Mouse (Mus musculus): ENCODE measurements at regions not wholly inside any gene's neighbourhood (a gene's known extent, or its start where the extent isn't known, plus 50 kb on each side); places are given as distances from the start of the nearest gene placed in this dataset.

DNA sequence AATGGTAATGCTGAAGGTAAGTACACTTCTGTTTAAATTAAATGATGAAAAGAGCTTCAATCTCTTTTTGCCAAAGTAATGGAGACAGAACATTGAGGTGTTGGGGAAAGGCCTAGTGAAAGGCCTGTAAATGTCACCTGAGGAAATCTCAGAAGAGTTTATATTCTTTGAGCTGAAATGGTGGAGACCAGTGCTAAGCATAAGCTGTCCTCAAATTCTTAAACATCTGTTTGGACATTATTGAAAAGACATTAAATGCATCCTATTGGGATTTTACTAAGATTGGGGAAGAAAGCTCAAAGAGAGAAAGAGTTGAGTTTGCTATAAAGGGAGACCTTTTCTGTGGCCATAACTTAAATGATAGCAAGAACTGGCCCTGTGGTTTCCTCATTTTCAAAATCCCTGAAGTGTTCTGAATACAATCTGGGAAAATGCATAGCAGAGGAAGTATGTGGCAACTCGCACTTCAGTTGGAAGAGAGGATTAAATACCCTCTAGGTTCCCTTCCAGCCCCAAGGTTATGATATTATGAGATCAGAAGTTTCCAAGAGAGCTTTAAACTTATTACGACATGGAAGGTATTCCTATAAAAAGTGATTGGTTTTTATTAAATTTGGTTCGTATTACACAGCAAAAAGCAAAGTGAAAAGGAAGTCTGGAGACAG lies 492.3 kb downstream of the 1190002N15Rik start:
- no peaks in the 10 kb centered on the region for H3K36me3 ChIP-seq (ENCODE audit: insufficient read depth, low read length)
- no peaks in the 10 kb centered on the region for H3K4me1 ChIP-seq (replicated peaks; ENCODE audit: insufficient read depth, low read length)
- H3K4me2 ChIP-seq (ENCODE audit: low read length), result no peak overlapping the region
- no peak for TF ChIP-seq CTCF (IDR thresholded peaks at IDR 0.05; ENCODE audit: low read depth)
- H3K9ac ChIP-seq (ENCODE audit: low read depth, low read length), result no peak overlapping the region
- no peaks in the 10 kb centered on the region for H3K9me3 ChIP-seq (replicated peaks; ENCODE audit: low read length)
- WGBS, result 77% methylated on average over 3 of the region's 3 CpGs
- H3K27me3 ChIP-seq (ENCODE audit: insufficient read depth, low read length), result no peaks in the 10 kb centered on the region
- no peak for DNase-seq (ENCODE audit: low spot score)
- H3K27ac ChIP-seq, result no peak overlapping the region
- ATAC-seq (replicated peaks; ENCODE audit: low FRiP score, low read depth), result no peak
- H3K4me3 ChIP-seq (replicated peaks; ENCODE audit: low read depth, low read length), result no peak overlapping the region

DNA sequence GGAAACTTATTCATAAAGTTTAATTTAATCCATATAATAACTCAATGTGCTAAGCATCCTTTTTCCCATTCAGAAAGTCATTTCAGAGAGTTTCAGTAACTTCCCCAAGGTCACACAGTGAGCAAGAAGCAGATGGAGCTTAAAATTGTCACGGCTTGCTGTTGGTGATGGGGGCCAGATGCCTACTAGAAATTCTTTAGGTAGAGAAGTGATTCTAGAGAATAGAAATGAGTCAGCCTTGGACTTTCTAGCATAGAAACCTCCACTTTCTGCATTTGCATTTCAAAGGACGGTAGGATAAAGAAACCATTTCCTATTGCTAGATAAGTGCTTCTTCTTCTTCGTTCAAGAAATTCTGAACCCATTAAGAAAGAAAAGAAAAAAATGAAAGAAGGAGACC lies 514.1 kb downstream of the 1190002N15Rik start:
- no peak overlapping the region for H3K4me3 ChIP-seq (replicated peaks; ENCODE audit: low read depth, low read length)
- TF ChIP-seq CTCF (IDR thresholded peaks at IDR 0.05; ENCODE audit: low read depth), result no peak
- H3K9me3 ChIP-seq (replicated peaks; ENCODE audit: low read length), result no peaks in the 10 kb centered on the region
- no peak overlapping the region for H3K9ac ChIP-seq (ENCODE audit: low read depth, low read length)
- H3K27ac ChIP-seq, result no peak overlapping the region
- 61% methylated on average over 3 of the region's 3 CpGs for WGBS
- no peak overlapping the region for H3K4me2 ChIP-seq (ENCODE audit: low read length)
- no peaks in the 10 kb centered on the region for H3K4me1 ChIP-seq (replicated peaks; ENCODE audit: insufficient read depth, low read length)
- no peaks in the 10 kb centered on the region for H3K27me3 ChIP-seq (ENCODE audit: insufficient read depth, low read length)
- DNase-seq (ENCODE audit: low spot score) (no peak), ATAC-seq (replicated peaks; ENCODE audit: low FRiP score, low read depth) (no peak)
- no peaks in the 10 kb centered on the region for H3K36me3 ChIP-seq (ENCODE audit: insufficient read depth, low read length)

DNA sequence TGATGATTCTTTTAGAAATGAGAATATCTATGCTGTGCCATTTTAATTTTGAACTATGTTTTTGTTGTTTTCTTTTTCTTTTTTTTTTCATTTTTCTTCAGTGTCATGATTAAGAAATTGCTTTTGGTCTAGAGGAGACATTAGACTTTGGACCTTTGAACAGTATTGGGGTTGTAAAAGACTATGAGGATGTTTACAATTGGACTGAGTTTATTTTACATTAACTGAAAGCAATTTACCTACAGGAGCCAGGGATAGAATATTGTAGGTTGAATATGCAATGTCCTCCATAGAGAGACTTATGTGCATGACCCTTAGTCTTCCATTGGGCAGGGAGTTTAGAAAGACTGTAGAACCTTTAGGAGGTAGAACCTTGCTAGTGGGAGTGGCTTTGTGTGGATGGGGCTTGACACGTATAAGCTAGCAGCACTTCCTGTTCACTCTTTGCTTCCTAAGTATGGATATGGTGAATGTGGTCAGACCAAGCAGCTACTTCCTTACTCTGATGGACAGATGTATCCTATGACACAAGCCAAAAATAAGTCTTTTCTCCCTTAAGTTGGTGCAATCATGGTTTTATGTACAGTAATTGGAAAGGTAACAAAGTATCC lies 516.5 kb downstream of the 1190002N15Rik start:
- no peaks in the 10 kb centered on the region for H3K27me3 ChIP-seq (ENCODE audit: insufficient read depth, low read length)
- H3K36me3 ChIP-seq (ENCODE audit: insufficient read depth, low read length), result no peaks in the 10 kb centered on the region
- no peaks in the 10 kb centered on the region for H3K9me3 ChIP-seq (replicated peaks; ENCODE audit: low read length)
- DNase-seq (ENCODE audit: low spot score), result no peak
- no peak overlapping the region for H3K4me3 ChIP-seq (replicated peaks; ENCODE audit: low read depth, low read length)
- 81% methylated on average over 1 of the region's 1 CpGs for WGBS
- TF ChIP-seq CTCF (IDR thresholded peaks at IDR 0.05; ENCODE audit: low read depth), result no peak
- H3K27ac ChIP-seq, result no peak overlapping the region
- no peak overlapping the region for H3K9ac ChIP-seq (ENCODE audit: low read depth, low read length)
- H3K4me2 ChIP-seq (ENCODE audit: low read length), result no peak overlapping the region
- no peaks in the 10 kb centered on the region for H3K4me1 ChIP-seq (replicated peaks; ENCODE audit: insufficient read depth, low read length)
- no peak for ATAC-seq (replicated peaks; ENCODE audit: low FRiP score, low read depth)

DNA sequence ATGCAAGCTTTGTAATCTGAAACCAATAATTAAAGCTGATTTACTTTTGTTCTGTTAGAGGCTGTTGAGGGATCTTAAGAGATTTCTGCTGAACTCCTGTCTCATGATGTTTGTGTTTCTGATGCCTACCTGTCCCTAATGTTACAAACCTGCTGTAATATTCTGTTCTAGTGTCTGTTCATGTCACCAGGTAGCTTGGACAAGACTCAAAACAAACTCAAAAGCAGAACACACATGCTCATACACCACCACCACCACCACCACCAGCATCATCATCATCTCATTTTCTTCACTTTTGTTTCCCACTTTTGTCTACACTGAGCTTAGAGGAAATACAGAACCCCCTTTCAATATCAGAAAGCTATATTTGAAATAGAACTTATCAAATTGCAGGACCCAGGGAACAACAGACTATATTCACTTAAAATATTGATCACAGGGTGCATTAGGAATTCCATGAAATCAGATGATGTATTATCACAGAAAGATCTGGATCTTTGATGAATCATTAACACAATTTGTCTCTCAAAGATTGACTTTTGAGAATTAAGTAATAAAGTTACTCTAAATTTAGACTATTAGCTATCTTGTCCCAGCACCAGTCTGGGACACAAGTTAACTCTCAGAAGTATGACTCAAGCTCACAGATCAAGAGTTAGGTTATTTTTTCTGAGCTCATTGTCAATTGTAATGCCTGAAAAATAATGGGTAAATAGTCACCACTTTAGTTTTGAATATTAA lies 521.0 kb downstream of the 1190002N15Rik start:
- H3K9me3 ChIP-seq (replicated peaks; ENCODE audit: low read length), result no peaks in the 10 kb centered on the region
- H3K36me3 ChIP-seq (ENCODE audit: insufficient read depth, low read length), result no peaks in the 10 kb centered on the region
- ATAC-seq (replicated peaks; ENCODE audit: low FRiP score, low read depth), result no peak

DNA sequence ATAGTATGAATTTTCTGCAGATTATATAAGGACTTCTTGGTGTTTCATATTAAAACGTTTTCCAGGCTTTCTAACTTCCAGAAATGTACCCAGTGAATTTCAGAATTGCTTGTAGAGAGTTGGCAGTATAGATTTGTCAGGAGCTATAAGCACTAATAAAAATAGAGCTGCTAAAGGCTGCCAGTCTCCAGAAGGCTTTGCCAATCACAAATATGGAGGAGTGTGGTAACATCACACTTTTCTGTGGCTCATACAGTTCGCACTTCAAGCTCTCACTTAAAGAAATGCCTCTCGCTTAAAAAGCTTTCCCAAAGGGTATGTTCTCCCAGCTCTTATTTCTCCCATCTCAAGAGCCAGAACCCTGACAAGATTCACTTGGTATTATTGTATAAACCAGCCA lies 545.7 kb downstream of the 1190002N15Rik start:
- Histone ChIP-seq H3K4me3 (replicated peaks; ENCODE audit: low read depth, low read length) (no peak overlapping the region), H3K27me3 (ENCODE audit: insufficient read depth, low read length) (no peaks in the 10 kb centered on the region), H3K9ac (ENCODE audit: low read depth, low read length) (no peak overlapping the region), H3K4me2 (ENCODE audit: low read length) (no peak overlapping the region), H3K9me3 (replicated peaks; ENCODE audit: low read length) (no peaks in the 10 kb centered on the region), H3K4me1 (replicated peaks; ENCODE audit: insufficient read depth, low read length) (no peaks in the 10 kb centered on the region), H3K36me3 (ENCODE audit: insufficient read depth, low read length) (no peaks in the 10 kb centered on the region), H3K27ac (no peak overlapping the region)
- DNase-seq (ENCODE audit: low spot score) (no peak), ATAC-seq (replicated peaks; ENCODE audit: low FRiP score, low read depth) (no peak)
- TF ChIP-seq CTCF (IDR thresholded peaks at IDR 0.05; ENCODE audit: low read depth), result no peak
- 74% methylated on average over 3 of the region's 3 CpGs for WGBS

More for the DNA sequence above, 521.0 kb downstream of the 1190002N15Rik start:
- Histone ChIP-seq H3K4me1 (replicated peaks; ENCODE audit: insufficient read depth, low read length) (no peaks in the 10 kb centered on the region), H3K4me2 (ENCODE audit: low read length) (no peak overlapping the region), H3K4me3 (replicated peaks; ENCODE audit: low read depth, low read length) (no peak overlapping the region), H3K9ac (ENCODE audit: low read depth, low read length) (no peak overlapping the region), H3K27ac (no peak overlapping the region), H3K27me3 (ENCODE audit: insufficient read depth, low read length) (no peaks in the 10 kb centered on the region)
- no peak for TF ChIP-seq CTCF (IDR thresholded peaks at IDR 0.05; ENCODE audit: low read depth)
- DNase-seq (ENCODE audit: low spot score), result no peak

DNA sequence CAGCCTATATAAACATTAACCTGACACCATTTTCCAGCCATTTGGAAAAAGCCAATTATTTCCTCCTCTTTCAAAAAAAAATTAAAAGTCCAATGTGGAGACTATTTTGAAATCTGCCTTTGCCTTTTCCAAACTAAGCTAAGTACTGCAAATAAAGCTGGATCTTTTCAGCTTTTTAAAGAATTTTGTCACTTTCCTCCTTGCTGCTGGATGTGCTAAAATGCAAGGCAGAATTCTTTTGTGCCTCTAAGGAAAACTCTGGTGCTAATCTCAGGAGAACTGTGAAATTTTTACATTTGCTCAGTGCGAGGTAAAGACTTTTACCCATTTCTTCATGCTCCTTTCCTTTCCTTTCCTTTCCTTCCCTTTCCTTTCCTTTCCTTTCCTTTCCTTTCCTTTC lies 546.7 kb downstream of the 1190002N15Rik start:
- no peak overlapping the region for H3K4me3 ChIP-seq (replicated peaks; ENCODE audit: low read depth, low read length)
- H3K27me3 ChIP-seq (ENCODE audit: insufficient read depth, low read length), result no peaks in the 10 kb centered on the region
- no peak overlapping the region for H3K4me2 ChIP-seq (ENCODE audit: low read length)
- no peak overlapping the region for H3K27ac ChIP-seq
- no peaks in the 10 kb centered on the region for H3K9me3 ChIP-seq (replicated peaks; ENCODE audit: low read length)
- WGBS, result 73% methylated on average over 1 of the region's 1 CpGs
- DNase-seq (ENCODE audit: low spot score) (no peak), ATAC-seq (replicated peaks; ENCODE audit: low FRiP score, low read depth) (no peak)
- no peak overlapping the region for H3K9ac ChIP-seq (ENCODE audit: low read depth, low read length)
- H3K4me1 ChIP-seq (replicated peaks; ENCODE audit: insufficient read depth, low read length), result no peaks in the 10 kb centered on the region
- no peaks in the 10 kb centered on the region for H3K36me3 ChIP-seq (ENCODE audit: insufficient read depth, low read length)
- TF ChIP-seq CTCF (IDR thresholded peaks at IDR 0.05; ENCODE audit: low read depth), result no peak
